Mouse (Mus musculus) lung, embryonic 16.5 days (tissue): Measurements from ENCODE around the gene 1700080O16Rik. TPM values are rescaled to one million over a fixed set of nuclear protein-coding genes. Genes with fewer than 3 reads are reported as not detected.

Experiments used
- polyA plus RNA-seq: library from polyadenylated mRNA; unstranded; fragments of >200 nt; fragmentation: Nextera tagmentation; extraction: Ambion mirVana; gene quantifications from 2 replicates; pipeline ENCODE4 v1.2.1, GENCODE M21; 2015

Gene 1700080O16Rik
- polyA plus RNA-seq, 1 experiment from 2014 or later: not detected

Other genes with a start within 250 kb of the 1700080O16Rik start
- not detected in 2 replicates for gene Usp26, start 171.5 kb downstream of the 1700080O16Rik start, polyA plus RNA-seq
- gene Gpc4, start 192.5 kb upstream of the 1700080O16Rik start, polyA plus RNA-seq: 48.4 and 50.8 TPM in 2 replicates